Mouse (Mus musculus): ENCODE measurements around the gene Ghrhr.

DNA sequence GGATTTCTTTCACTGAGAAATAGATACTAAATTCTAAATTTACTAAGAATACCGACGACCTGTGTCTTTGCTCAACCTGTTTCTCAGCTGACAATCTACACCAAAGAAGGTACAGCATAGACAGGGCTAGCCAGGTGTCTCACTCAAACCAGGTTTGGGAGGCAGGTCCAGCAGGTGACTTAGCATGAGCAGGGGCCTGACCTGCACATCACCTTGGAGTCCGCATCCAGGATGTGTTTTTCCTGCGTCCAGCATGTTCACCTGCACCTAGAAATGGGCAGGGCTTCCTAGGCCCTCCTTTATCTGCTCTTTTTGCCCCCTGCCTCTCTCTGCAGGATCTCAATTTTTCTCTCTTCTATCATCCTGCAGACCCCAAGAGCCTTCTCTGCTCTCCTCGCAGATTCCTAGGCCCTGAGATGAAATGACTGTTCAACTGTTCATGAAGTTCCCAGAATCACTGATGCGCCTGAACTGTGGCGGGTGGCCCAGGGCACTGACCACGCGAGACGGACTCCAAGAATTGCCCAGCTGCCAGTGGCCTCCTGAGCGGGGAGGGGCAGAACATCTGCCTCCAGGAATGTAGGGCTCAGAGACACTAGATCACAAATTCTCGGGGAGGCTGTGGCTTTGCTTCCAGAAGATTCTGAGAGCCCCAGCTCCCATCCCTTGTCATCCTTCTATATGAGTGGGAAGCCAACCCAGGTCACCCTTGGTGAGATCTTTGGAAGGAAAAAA is 22.2 kb upstream of the Ghrhr start:
- TF ChIP-seq CTCF (IDR thresholded peaks at IDR 0.05; ENCODE audit: insufficient read depth, low read depth, low read length) (no peak), POLR2A (IDR thresholded peaks at IDR 0.05; ENCODE audit: insufficient read depth, low read depth, low read length) (no peak)
